Mouse (Mus musculus) ES-E14 (cell line): ENCODE data around the gene Grid2ip. TPM values are rescaled to one million over a fixed set of nuclear protein-coding genes. Genes with fewer than 3 reads are reported as not detected.
A peak's percentile ranks its signal among the peaks of the same experiment; 100 is the strongest.

Source experiments
- DNase-seq: peaks from one replicate; pipeline ENCODE4 v3.0.0-alpha.2; 2013; ENCODE audit warnings: low read depth, low spot score
- H3K27ac ChIP-seq: 2 replicates; pipeline ENCODE4 v1.5.1; 2012; ENCODE audit warnings: low read depth, mild to moderate bottlenecking, low read length, moderate library complexity, mixed read lengths; ENCODE audit not compliant: poor library complexity, insufficient read depth, severe bottlenecking
- H3K36me3 ChIP-seq: 2 replicates; pipeline ENCODE4 v1.6.1; 2012; ENCODE audit warnings: mild to moderate bottlenecking, low read length, moderate library complexity, mixed read lengths; ENCODE audit not compliant: control insufficient read depth, poor library complexity, insufficient read depth, severe bottlenecking
- H3K4me1 ChIP-seq, 2 experiments: fragments of 150-350 bp in 1 of 2; sonication (generic) in 1 of 2; 2 replicates each; pipeline ENCODE4 v1.6.1; 2012; ENCODE audit warnings: low read length in 2 of 2, mild to moderate bottlenecking in 1 of 2, mixed read lengths in 1 of 2; ENCODE audit not compliant: control insufficient read depth in 2 of 2, insufficient read depth in 2 of 2, poor library complexity in 1 of 2
- H3K4me3 ChIP-seq, 2 experiments: fragments of 150-350 bp in 1 of 2; sonication (generic) in 1 of 2; 2 replicates each; pipeline ENCODE4 v1.5.1; 2012; ENCODE audit warnings: low read length in 2 of 2, low read depth in 1 of 2, mild to moderate bottlenecking in 1 of 2, mixed read lengths in 1 of 2; ENCODE audit not compliant: insufficient read depth in 1 of 2, poor library complexity in 1 of 2, severe bottlenecking in 1 of 2
- H3K9ac ChIP-seq: 2 replicates; pipeline ENCODE4 v1.6.1; 2012; ENCODE audit warnings: low read depth, mild to moderate bottlenecking, low read length, mixed read lengths; ENCODE audit not compliant: poor library complexity, insufficient read depth, severe bottlenecking
- H3K9me3 ChIP-seq: fragments of 150-350 bp; sonication (generic); 2 replicates; pipeline ENCODE4 v1.6.1; 2012; ENCODE audit warnings: low read depth, mild to moderate bottlenecking, low read length; ENCODE audit not compliant: control insufficient read depth, insufficient read depth
- CHD2 ChIP-seq: IDR thresholded peaks from 2 replicates; pipeline ENCODE4 v1.6.1; 2014; ENCODE audit warnings: mild to moderate bottlenecking, low read depth, low read length, inconsistent platforms
- HCFC1 ChIP-seq: IDR thresholded peaks from 2 replicates; pipeline ENCODE4 v1.6.1; 2012; ENCODE audit warnings: low read length, inconsistent platforms, borderline replicate concordance; ENCODE audit not compliant: insufficient read depth
- MAFK ChIP-seq: IDR thresholded peaks from 2 replicates; pipeline ENCODE4 v1.6.1; 2014; ENCODE audit warnings: mild to moderate bottlenecking, low read depth, low read length, inconsistent platforms; ENCODE audit not compliant: insufficient read depth
- ZC3H11A ChIP-seq: IDR thresholded peaks from 2 replicates; pipeline ENCODE4 v1.6.1; 2012; ENCODE audit warnings: low read depth, mild to moderate bottlenecking, inconsistent platforms, low read length, borderline replicate concordance
- ZNF384 ChIP-seq: IDR thresholded peaks from 2 replicates; pipeline ENCODE4 v1.6.1; 2012; ENCODE audit warnings: low read depth, low read length, inconsistent platforms
- in situ Hi-C, 2 experiments: fragments of 600-800 bp; cut with MboI; formaldehyde crosslinking; loops; one replicate each; pipeline ENCODE4 v1.15.1; 2025; ENCODE audit warnings: low sequenced_read_pairs in 2 of 2, inconsistent platforms in 1 of 2; ENCODE audit not compliant: unreplicated experiment in 2 of 2
- total RNA-seq: library from RNA; depleted of rRNA; stranded (reverse); fragments of 300-350 nt; gene quantifications from 2 replicates; pipeline ENCODE4 v1.2.3, GENCODE M21; 2012

Grid2ip gene
- total RNA-seq, 1 experiment = 0.58 TPM

DNA sequence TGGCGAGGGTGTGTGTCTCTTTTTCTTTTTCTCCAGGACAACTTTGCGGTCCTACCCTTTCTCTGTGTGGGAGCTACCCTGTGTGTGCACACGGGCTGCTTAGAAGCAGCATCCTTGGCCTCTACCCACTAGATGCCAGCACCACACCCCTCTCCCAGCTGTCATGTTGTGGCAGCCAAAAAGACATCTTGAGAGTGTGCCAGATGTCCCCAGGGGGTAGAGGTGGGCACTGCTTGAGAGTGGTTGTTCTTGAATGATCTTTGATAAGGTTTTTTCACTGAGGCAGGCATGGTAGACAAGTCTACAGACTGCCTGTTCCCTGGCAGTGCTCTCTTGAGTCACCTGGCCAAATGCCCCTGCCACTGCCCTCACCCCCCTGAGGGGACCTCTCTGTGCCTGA lies 10.8 kb downstream of the Grid2ip start:
- in situ Hi-C loops = no loop called here

DNA sequence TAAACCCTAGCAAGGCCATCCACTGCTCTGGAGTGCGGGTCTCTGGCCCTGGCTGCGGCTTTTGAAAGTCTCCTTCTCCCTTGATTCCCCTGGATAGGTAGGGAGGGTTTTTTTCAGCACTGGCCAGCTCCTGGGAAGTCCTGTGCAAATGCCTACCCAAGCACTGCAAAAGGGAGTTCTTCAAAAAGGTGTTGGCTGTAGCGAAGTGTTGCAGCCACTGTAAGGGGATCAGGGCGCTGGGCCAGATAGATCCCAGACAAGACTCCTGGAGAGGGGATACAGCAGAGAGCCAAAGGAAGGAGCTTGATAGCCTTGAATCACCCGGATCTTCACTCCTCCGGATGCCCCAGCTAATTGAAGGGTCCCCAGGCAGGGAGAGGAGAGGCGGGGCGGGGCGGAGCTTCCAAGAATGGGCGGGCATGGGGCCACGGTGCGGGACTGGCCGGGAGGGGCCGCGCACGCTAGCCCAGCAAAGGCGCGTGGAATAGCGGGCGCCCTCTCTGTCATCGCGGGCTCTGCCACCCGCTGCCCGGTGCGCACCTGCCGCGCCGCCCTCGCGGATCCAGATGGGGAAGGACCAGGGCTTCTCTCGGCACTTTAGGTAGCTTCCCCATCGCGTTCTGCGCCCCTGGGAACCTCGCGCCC lies 12.6 kb downstream of the Grid2ip start:
- Histone ChIP-seq H3K36me3 (no peaks in the 10 kb centered on the region), H3K9me3 (no peaks in the 10 kb centered on the region), H3K9ac (no peak overlapping the region), H3K27ac (no peak overlapping the region), H3K4me3 (peak overlapping the region; percentile 62 to 76), H3K4me1 (no peaks in the 10 kb centered on the region)
- no peak for DNase-seq
- in situ Hi-C loops = no loop called here
- TF ChIP-seq MAFK (0 out of 2 replicates have a peak, but pooled peaks have one; percentile 13), ZC3H11A (no peak)

More for the DNA sequence above, 10.8 kb downstream of the Grid2ip start:
- Histone ChIP-seq H3K36me3 (no peaks in the 10 kb centered on the region), H3K27ac (no peak overlapping the region), H3K4me1 (peaks cover 0 to 5% of the 10 kb centered on the region in 2 experiments; a peak in 1 of 4 replicates), H3K9me3 (no peaks in the 10 kb centered on the region), H3K4me3 (no peak overlapping the region), H3K9ac (no peak overlapping the region)
- no peak for DNase-seq
- TF ChIP-seq MAFK = no peak
- TF ChIP-seq ZNF384 = no peak
- TF ChIP-seq HCFC1 = no peak
- TF ChIP-seq CHD2 = no peak
- TF ChIP-seq ZC3H11A = no peak

DNA sequence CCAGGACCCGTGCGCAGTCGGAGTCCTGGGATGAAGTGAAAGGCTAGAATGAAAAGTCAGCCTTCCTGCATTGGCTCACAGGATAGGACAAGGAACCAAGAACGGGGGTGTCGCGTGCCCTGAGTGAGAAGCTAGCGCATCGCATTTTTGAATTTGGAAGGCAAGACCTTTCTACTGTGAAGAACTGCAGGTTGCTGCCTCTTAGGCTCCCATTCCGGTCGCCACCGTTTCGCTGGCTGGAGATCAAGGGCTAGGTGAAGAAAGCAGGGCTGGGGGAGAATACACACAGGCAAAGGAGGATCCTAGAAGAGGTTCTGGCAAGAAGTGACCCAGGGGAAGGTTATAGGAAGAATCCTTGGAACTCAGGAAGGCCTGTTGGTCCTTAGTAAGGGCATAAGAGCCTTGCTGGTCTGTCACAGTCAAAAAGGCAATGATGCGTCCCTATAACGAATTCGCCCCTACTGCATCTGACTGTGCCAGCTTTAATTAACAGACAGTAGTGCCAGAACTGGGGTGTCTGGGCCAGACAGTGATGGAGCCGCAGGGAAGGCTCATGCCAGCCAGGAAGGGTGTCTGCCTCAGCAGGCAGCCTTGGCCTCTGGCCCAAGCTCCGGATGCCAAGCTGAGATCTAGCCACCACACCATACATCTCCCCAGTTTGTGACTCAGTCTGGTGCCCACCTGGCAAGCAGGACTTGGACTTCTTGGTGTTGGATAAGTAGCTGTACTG lies 13.4 kb downstream of the Grid2ip start:
- no peak for DNase-seq
- no peak overlapping the region for H3K9ac ChIP-seq
- no peaks in the 10 kb centered on the region; a peak in 1 of 4 replicates for H3K4me1 ChIP-seq
- H3K36me3 ChIP-seq = no peaks in the 10 kb centered on the region
- no peak for TF ChIP-seq ZNF384
- TF ChIP-seq CHD2 = no peak
- no peak for TF ChIP-seq MAFK
- no peak overlapping the region for H3K27ac ChIP-seq
- in situ Hi-C loops = no loop called here
- no peaks in the 10 kb centered on the region for H3K9me3 ChIP-seq
- peak overlapping the region in 1 of 2 experiments; percentile 76; a peak in 3 of 4 replicates for H3K4me3 ChIP-seq

DNA sequence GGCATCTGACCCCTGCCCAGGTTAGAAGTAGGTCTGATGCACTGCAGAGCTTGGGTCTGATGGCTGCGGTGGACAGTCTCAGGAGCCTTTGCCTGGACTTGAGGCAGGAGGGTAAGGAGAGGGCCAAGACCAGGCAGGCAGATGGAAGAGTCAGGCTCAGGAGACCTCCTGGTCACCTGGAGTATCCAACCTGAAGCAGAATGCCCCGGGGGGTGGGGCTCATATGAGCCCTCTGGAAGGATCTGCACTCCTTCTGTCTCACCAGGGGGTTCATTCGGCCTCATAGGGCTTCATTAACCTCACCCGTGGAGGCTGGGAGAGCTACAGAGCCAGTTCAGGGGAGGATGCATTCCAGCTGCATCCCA lies 14.0 kb downstream of the Grid2ip start:
- H3K9me3 ChIP-seq = no peaks in the 10 kb centered on the region
- H3K27ac ChIP-seq = no peak overlapping the region
- H3K4me3 ChIP-seq = no peak overlapping the region
- in situ Hi-C loops = no loop called here
- no peak for TF ChIP-seq ZNF384
- no peaks in the 10 kb centered on the region for H3K36me3 ChIP-seq
- H3K9ac ChIP-seq = no peak overlapping the region
- DNase-seq = no peak
- no peaks in the 10 kb centered on the region; a peak in 1 of 4 replicates for H3K4me1 ChIP-seq

DNA sequence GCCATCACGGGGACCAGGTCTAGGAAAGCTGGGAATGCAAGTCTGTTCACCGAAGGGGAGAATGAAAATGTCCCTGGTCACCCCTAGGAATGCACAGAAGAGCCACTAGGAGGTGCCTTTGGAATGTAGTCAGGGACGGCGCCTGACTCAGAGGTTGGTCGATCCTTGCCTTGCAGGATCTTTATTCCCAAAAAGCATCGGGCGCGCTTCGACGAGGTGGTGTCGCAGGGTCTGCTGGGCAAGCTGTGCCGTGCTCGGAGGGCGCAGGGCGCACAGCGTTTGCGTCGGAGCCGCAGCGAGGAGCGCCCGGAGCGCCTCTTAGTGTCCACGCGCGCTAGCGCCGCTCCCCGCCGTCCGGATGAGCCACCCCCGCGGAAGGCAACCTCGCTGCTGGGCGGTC lies 15.7 kb downstream of the Grid2ip start:
- no peaks in the 10 kb centered on the region; a peak in 1 of 4 replicates for H3K4me1 ChIP-seq
- peak; percentile 43 for DNase-seq
- TF ChIP-seq ZNF384 (no peak), CHD2 (no peak), ZC3H11A (no peak), MAFK (no peak), HCFC1 (no peak; the same call in 1 of the 2 replicates)
- no peak overlapping the region for H3K27ac ChIP-seq
- in situ Hi-C loops = no loop called here
- peak overlapping the region; percentile 33 for H3K9ac ChIP-seq
- H3K36me3 ChIP-seq = no peaks in the 10 kb centered on the region
- H3K4me3 ChIP-seq = peak overlapping the region; percentile 57 to 58; a peak in 3 of 4 replicates
- no peaks in the 10 kb centered on the region for H3K9me3 ChIP-seq
